Mouse (Mus musculus) lung, adult 2 months (tissue): ENCODE measurements around the gene Fat2.

Experiments used
- CTCF ChIP-seq: fragments of 200-500 bp; IDR thresholded peaks from 2 replicates; pipeline ENCODE4 v1.5.1; 2011; ENCODE audit warnings: mild to moderate bottlenecking, low read length, control low read depth; ENCODE audit not compliant: insufficient read depth
- POLR2A ChIP-seq: fragments of 200-500 bp; IDR thresholded peaks from 2 replicates; pipeline ENCODE4 v1.6.1; 2011; ENCODE audit warnings: low read depth, mild to moderate bottlenecking, control low read depth, low read length, borderline replicate concordance; ENCODE audit errors: extremely low read depth

- no peak for TF ChIP-seq POLR2A
- TF ChIP-seq CTCF, result no peak
These were observed 83.0 kb downstream of the Fat2 start for GRCm38 (mm10) chr11:55253391-55253790.
